Mouse (Mus musculus) gastrocnemius, adult 8-10 months (tissue): ENCODE results near the gene Ces2h. TPM values are rescaled to one million over a fixed set of nuclear protein-coding genes. Genes with fewer than 3 reads are reported as not detected.

Experiments used
- total RNA-seq, 4 experiments: library from RNA; stranded (reverse); gene quantifications; 2 replicates each; pipeline ENCODE4 v1.2.4; 2022

The Ces2h gene
- total RNA-seq, 4 experiments from 2014 or later: not detected

Other genes with a start within 250 kb of the Ces2h start
- under 1 TPM in 1 of 4 experiments, not detected in 3; 0.09 TPM for gene Ces2b, start 169.3 kb upstream of the Ces2h start, total RNA-seq
- under 1 TPM; 0.27 to 0.80 (median 0.44) TPM for gene Ces2c, start 153.8 kb upstream of the Ces2h start, total RNA-seq
- gene Ces2e, start 74.6 kb upstream of the Ces2h start, total RNA-seq: not detected
- not detected for gene Ces2f, start 53.5 kb upstream of the Ces2h start, total RNA-seq
- under 1 TPM; 0.31 to 0.51 (median 0.36) TPM for gene Ces2g, start 39.1 kb upstream of the Ces2h start, total RNA-seq
- not detected for gene Ces3a, start 47.7 kb downstream of the Ces2h start, total RNA-seq
- gene Ces3b, start 82.9 kb downstream of the Ces2h start, total RNA-seq: not detected
- gene Ces4a, start 130.9 kb downstream of the Ces2h start, total RNA-seq: not detected
- 10 to 100 TPM; 87.8 to 96.8 (median 94.6) TPM for gene Cbfb, start 169.8 kb downstream of the Ces2h start, total RNA-seq
- 10 to 100 TPM; 24.7 to 38.2 (median 32.9) TPM for gene D230025D16Rik, start 224.3 kb downstream of the Ces2h start, total RNA-seq